Mouse (Mus musculus) CH12.LX (cell line): ENCODE measurements at regions not wholly inside any gene's neighbourhood (a gene's known extent, or its start where the extent isn't known, plus 50 kb on each side); places are given as distances from the start of the nearest gene placed in this dataset.

ENCODE experiments used
- DNase-seq: peaks from one replicate; pipeline ENCODE4 v3.0.0-alpha.2; 2013; ENCODE audit errors: extremely low read depth
- H3K27ac ChIP-seq: 2 replicates; pipeline ENCODE4 v1.5.1; 2012; ENCODE audit warnings: low read depth, mild to moderate bottlenecking, control low read depth, moderate library complexity; ENCODE audit not compliant: insufficient read depth
- H3K27me3 ChIP-seq: replicated peaks from 2 replicates; pipeline ENCODE3; 2012; ENCODE audit warnings: inconsistent platforms
- H3K36me3 ChIP-seq, 2 experiments: replicated peaks in 1 of 2; 2 replicates each; pipeline versions ENCODE3 to v1.6.1; 2012; ENCODE audit warnings: inconsistent platforms in 1 of 2, low read length in 1 of 2, mild to moderate bottlenecking in 1 of 2, mixed read lengths in 1 of 2, moderate library complexity in 1 of 2; ENCODE audit not compliant: control insufficient read depth in 1 of 2, insufficient read depth in 1 of 2
- H3K4me1 ChIP-seq, 2 experiments: 2 replicates each; pipeline ENCODE4 v1.6.1; 2012; ENCODE audit warnings: inconsistent platforms in 1 of 2, moderate library complexity in 1 of 2; ENCODE audit not compliant: insufficient read depth in 2 of 2, control insufficient read depth in 1 of 2
- H3K4me2 ChIP-seq: 2 replicates; pipeline ENCODE4 v1.6.1; 2012; ENCODE audit warnings: low read depth, mild to moderate bottlenecking, control low read depth; ENCODE audit not compliant: poor library complexity, insufficient read depth, severe bottlenecking
- H3K4me3 ChIP-seq, 3 experiments: fragments of 150-350 bp in 1 of 3; sonication (generic) in 1 of 3; replicated peaks in 1 of 3; 2 replicates each; pipeline versions ENCODE3 to v1.5.1; 2011 to 2012; ENCODE audit warnings: low read depth in 2 of 3, low read length in 2 of 3, mild to moderate bottlenecking in 2 of 3, moderate library complexity in 2 of 3, control low read depth in 1 of 3, improper control_type of control experiment in 1 of 3, inconsistent platforms in 1 of 3, mixed read lengths in 1 of 3; ENCODE audit not compliant: poor library complexity in 1 of 3
- H3K79me2 ChIP-seq: replicated peaks from 2 replicates; pipeline ENCODE4 v1.6.1; 2012; ENCODE audit warnings: mild to moderate bottlenecking, moderate library complexity; ENCODE audit not compliant: control insufficient read depth, poor library complexity, insufficient read depth, severe bottlenecking; ENCODE audit errors: extremely low read depth
- H3K9ac ChIP-seq: 2 replicates; pipeline ENCODE4 v1.6.1; 2012; ENCODE audit warnings: low read depth, mild to moderate bottlenecking, control low read depth, moderate library complexity; ENCODE audit not compliant: insufficient read depth
- H3K9me3 ChIP-seq: replicated peaks from 2 replicates; pipeline ENCODE3; 2012; ENCODE audit warnings: low read length, inconsistent platforms, mixed read lengths
- BHLHE40 ChIP-seq: IDR thresholded peaks from 2 replicates; pipeline ENCODE4 v1.6.1; 2011; ENCODE audit warnings: mild to moderate bottlenecking, low read depth, low read length, improper control_type of control experiment
- CHD2 ChIP-seq: IDR thresholded peaks from 2 replicates; pipeline ENCODE4 v1.6.1; 2011; ENCODE audit warnings: low read length, improper control_type of control experiment
- CTCF ChIP-seq, 2 experiments: IDR thresholded peaks in 1 of 2; conservative IDR thresholded peaks in 1 of 2; 2 replicates each; pipeline ENCODE4 v1.5.1; 2011 to 2012; ENCODE audit warnings: low read depth in 2 of 2, low read length in 2 of 2, improper control_type of control experiment in 1 of 2, inconsistent platforms in 1 of 2, mild to moderate bottlenecking in 1 of 2, moderate library complexity in 1 of 2
- E2F4 ChIP-seq: IDR thresholded peaks from 2 replicates; pipeline ENCODE4 v1.6.1; 2011; ENCODE audit warnings: low read depth, low read length, improper control_type of control experiment; ENCODE audit not compliant: insufficient replicate concordance
- ELF1 ChIP-seq: IDR thresholded peaks from 2 replicates; pipeline ENCODE4 v1.6.1; 2014; ENCODE audit warnings: low read depth, mild to moderate bottlenecking, inconsistent platforms, low read length, improper control_type of control experiment
- EP300 ChIP-seq: IDR thresholded peaks from 2 replicates; pipeline ENCODE4 v1.6.1; 2011; ENCODE audit warnings: low read length, improper control_type of control experiment
- MAFK ChIP-seq: IDR thresholded peaks from 2 replicates; pipeline ENCODE4 v1.6.1; 2011; ENCODE audit warnings: low read length, improper control_type of control experiment; ENCODE audit not compliant: insufficient replicate concordance
- MAX ChIP-seq: IDR thresholded peaks from 2 replicates; pipeline ENCODE4 v1.6.1; 2011; ENCODE audit warnings: low read length, improper control_type of control experiment
- MAZ ChIP-seq: IDR thresholded peaks from 2 replicates; pipeline ENCODE4 v1.6.1; 2012; ENCODE audit warnings: low read depth, mild to moderate bottlenecking, inconsistent platforms, low read length, improper control_type of control experiment, moderate library complexity
- MEF2A ChIP-seq: IDR thresholded peaks from 2 replicates; pipeline ENCODE4 v1.6.1; 2014; ENCODE audit warnings: low read depth, mild to moderate bottlenecking, inconsistent platforms, low read length, improper control_type of control experiment, borderline replicate concordance
- MXI1 ChIP-seq: IDR thresholded peaks from 2 replicates; pipeline ENCODE4 v1.6.1; 2011; ENCODE audit warnings: mild to moderate bottlenecking, low read depth, low read length, improper control_type of control experiment
- MYC ChIP-seq: IDR thresholded peaks from 2 replicates; pipeline ENCODE4 v1.6.1; 2011; ENCODE audit warnings: low read depth, mild to moderate bottlenecking, improper control_type of control experiment, low read length
- NELFE ChIP-seq: IDR thresholded peaks from 2 replicates; pipeline ENCODE4 v1.6.1; 2011; ENCODE audit warnings: low read depth, low read length, improper control_type of control experiment
- SIN3A ChIP-seq: IDR thresholded peaks from 2 replicates; pipeline ENCODE4 v1.6.1; 2012; ENCODE audit warnings: low read length, improper control_type of control experiment, inconsistent platforms
- SMC3 ChIP-seq: IDR thresholded peaks from 2 replicates; pipeline ENCODE4 v1.6.1; 2011; ENCODE audit warnings: low read depth, low read length, improper control_type of control experiment
- TBP ChIP-seq: conservative IDR thresholded peaks from 2 replicates; pipeline ENCODE4 v1.6.1; 2011; ENCODE audit warnings: low read depth, low read length, improper control_type of control experiment
- TCF12 ChIP-seq: IDR thresholded peaks from 2 replicates; pipeline ENCODE4 v1.6.1; 2014; ENCODE audit warnings: low read depth, mild to moderate bottlenecking, inconsistent platforms, low read length, improper control_type of control experiment
- UBTF ChIP-seq: IDR thresholded peaks from 2 replicates; pipeline ENCODE4 v1.6.1; 2012; ENCODE audit warnings: low read depth, mild to moderate bottlenecking, inconsistent platforms, low read length, improper control_type of control experiment, moderate library complexity
- ZKSCAN1 ChIP-seq: IDR thresholded peaks from 2 replicates; pipeline ENCODE4 v1.6.1; 2012; ENCODE audit warnings: low read depth, inconsistent platforms, low read length, improper control_type of control experiment, borderline replicate concordance
- ZNF384 ChIP-seq: IDR thresholded peaks from 2 replicates; pipeline ENCODE4 v1.6.1; 2012; ENCODE audit warnings: low read depth, low read length, improper control_type of control experiment, inconsistent platforms
- dilution Hi-C: fragments of 300-500 bp; cut with MboI; formaldehyde crosslinking; loops from 2 replicates; pipeline ENCODE4 v1.14.3; 2020; ENCODE audit warnings: low sequenced_read_pairs; ENCODE audit not compliant: extremely low pct_unique_long_range_greater_than_20kb, extremely low pct_ligation_motif_present
- in situ Hi-C: fragments of 300-500 bp; cut with MboI; formaldehyde crosslinking; loops from 3 replicates; pipeline ENCODE4 v1.14.3; 2019; ENCODE audit warnings: low sequenced_read_pairs, low pct_ligation_motif_present, low pct_unique_long_range_greater_than_20kb, mixed read lengths

GRCm38 (mm10) chr14:76724395-76724794, 167.7 kb upstream of the Serp2 start:
- Histone ChIP-seq H3K36me3 (no peaks in the 10 kb centered on the region), H3K4me3 (no peak overlapping the region)
- TF ChIP-seq TBP = no peak
- no peak for TF ChIP-seq CHD2
- no peak for TF ChIP-seq SIN3A
- no peak for TF ChIP-seq ZNF384
- no peak for TF ChIP-seq MAZ
- no peak for TF ChIP-seq MAX
- TF ChIP-seq CTCF (conservative IDR thresholded peaks at IDR 0.05 in 1 of 2, IDR thresholded peaks at IDR 0.05 in 1 of 2; ENCODE audit: low read depth in 2 of 2, low read length in 2 of 2) = no peak
- no peak for TF ChIP-seq BHLHE40
- no peak for TF ChIP-seq E2F4
- no peak for TF ChIP-seq ZKSCAN1
- no peak for TF ChIP-seq MYC
- no peak for TF ChIP-seq MXI1
- TF ChIP-seq UBTF = no peak
- TF ChIP-seq NELFE = no peak
- TF ChIP-seq MAFK = no peak
- no peak for TF ChIP-seq MEF2A
- TF ChIP-seq ELF1 = no peak
- TF ChIP-seq, all 38 proteins: peak for 0
- in situ Hi-C loops (no loop called here), dilution Hi-C loops (no loop called here)
- Histone ChIP-seq H3K9ac (no peak overlapping the region), H3K27ac (no peak overlapping the region), H3K9me3 (no peaks in the 10 kb centered on the region), H3K27me3 (no peaks in the 10 kb centered on the region), H3K79me2 (no peaks in the 10 kb centered on the region), H3K4me1 (no peaks in the 10 kb centered on the region), H3K4me2 (no peak overlapping the region)
- DNase-seq = no peak

GRCm38 (mm10) chr14:76723551-76723950, 166.9 kb upstream of the Serp2 start:
- TF ChIP-seq EP300 (no peak), SMC3 (peak; percentile 11; the same call in 1 of the 2 replicates), TCF12 (no peak), UBTF (no peak), NELFE (no peak)
- Histone ChIP-seq H3K79me2 (no peaks in the 10 kb centered on the region), H3K36me3 (no peaks in the 10 kb centered on the region), H3K4me3 (no peak overlapping the region), H3K9ac (no peak overlapping the region), H3K27me3 (no peaks in the 10 kb centered on the region), H3K4me1 (no peaks in the 10 kb centered on the region), H3K27ac (no peak overlapping the region), H3K4me2 (no peak overlapping the region), H3K9me3 (no peaks in the 10 kb centered on the region)
- DNase-seq = no peak
- dilution Hi-C loops (no loop called here), in situ Hi-C loops (no loop called here)
